Mouse (Mus musculus) olfactory bulb, adult 2 months (tissue): Measurements from ENCODE around the gene Msh5. TPM values are rescaled to one million over a fixed set of nuclear protein-coding genes. Genes with fewer than 3 reads are reported as not detected.
"Not testable (repeated sequence)": the region's sequence is repeated elsewhere in the genome, so short reads cannot be mapped to it uniquely, and the experiment has no call there.

Experiments used
- H3K27ac ChIP-seq: fragments of 200-500 bp; 2 replicates; pipeline ENCODE4 v1.5.1; 2012; ENCODE audit warnings: low read depth, low read length; ENCODE audit not compliant: insufficient read depth
- H3K4me1 ChIP-seq: fragments of 200-500 bp; 2 replicates; pipeline ENCODE4 v1.6.1; 2012; ENCODE audit warnings: low read length; ENCODE audit not compliant: control insufficient read depth, insufficient read depth
- H3K4me3 ChIP-seq: fragments of 200-500 bp; 2 replicates; pipeline ENCODE4 v1.5.1; 2012; ENCODE audit warnings: mild to moderate bottlenecking, low read depth, low read length, moderate library complexity; ENCODE audit not compliant: insufficient read depth
- CTCF ChIP-seq: fragments of 200-500 bp; IDR thresholded peaks from 2 replicates; pipeline ENCODE4 v1.5.1; 2012; ENCODE audit warnings: low read depth, mild to moderate bottlenecking, low read length, moderate library complexity; ENCODE audit not compliant: insufficient read depth
- POLR2A ChIP-seq: fragments of 200-500 bp; IDR thresholded peaks from 2 replicates; pipeline ENCODE4 v1.6.1; 2012; ENCODE audit warnings: mild to moderate bottlenecking, low read depth, low read length, moderate library complexity; ENCODE audit not compliant: insufficient read depth
- WGBS: fragments of 180-500 bp; shearing (Covaris S2); methylation state at CpG from one replicate; pipeline ENCODE4 v1.1.7; 2018; 5-methylcytosine and 5-hydroxymethylcytosine counted together
- polyA plus RNA-seq: library from polyadenylated mRNA; stranded (reverse); fragments of >200 nt; gene quantifications from 2 replicates; pipeline ENCODE4 v1.2.4, GENCODE M21; 2012; ENCODE audit warnings: low replicate concordance; ENCODE audit not compliant: missing spikeins, insufficient read depth, insufficient read length

The Msh5 gene
- polyA plus RNA-seq, 1 experiment = not detected

- TF ChIP-seq POLR2A (no peak), CTCF (no peak)
- Histone ChIP-seq H3K4me3 (no peak overlapping the region), H3K4me1 (peaks cover 17% of the 10 kb centered on the region), H3K27ac (no peak overlapping the region)
- 89% methylated on average over 7 of the region's 7 CpGs for WGBS
Measured at GRCm38 (mm10) chr17:35044904-35045806, 1.4 kb downstream of the Msh5 start.

- Histone ChIP-seq H3K4me3 (no peak overlapping the region), H3K4me1 (peaks cover 10% of the 10 kb centered on the region), H3K27ac (no peak overlapping the region)
- TF ChIP-seq CTCF (no peak), POLR2A (no peak)
- 84% methylated on average over 4 of the region's 4 CpGs for WGBS
Measured at GRCm38 (mm10) chr17:35043794-35044193, 2.8 kb downstream of the Msh5 start.

- WGBS = 78% methylated on average over 11 of the region's 11 CpGs
- H3K27ac ChIP-seq = no peak overlapping the region
- H3K4me1 ChIP-seq = no peaks in the 10 kb centered on the region
- H3K4me3 ChIP-seq = no peak overlapping the region
- TF ChIP-seq POLR2A (no peak), CTCF (no peak)
Measured at GRCm38 (mm10) chr17:35039121-35039873, 7.2 kb downstream of the Msh5 start.

GRCm38 (mm10) chr17:35034896-35035295, 11.6 kb downstream of the Msh5 start:
- WGBS = 58% methylated on average over 6 of the region's 6 CpGs
- TF ChIP-seq CTCF = no peak
- H3K4me3 ChIP-seq = no peak overlapping the region
- H3K4me1 ChIP-seq = peaks cover 5% of the 10 kb centered on the region
- H3K27ac ChIP-seq = no peak overlapping the region

- not testable (repeated sequence) for H3K4me3 ChIP-seq, H3K27ac ChIP-seq, H3K4me1 ChIP-seq
- 75% methylated on average over 1 of the region's 1 CpGs for WGBS
Measured at GRCm38 (mm10) chr17:35033703-35034102, 12.8 kb downstream of the Msh5 start.

- no peak overlapping the region for H3K27ac ChIP-seq
- WGBS = 84% methylated on average over 8 of the region's 8 CpGs
- peaks cover 10% of the 10 kb centered on the region for H3K4me1 ChIP-seq
- no peak overlapping the region for H3K4me3 ChIP-seq
- TF ChIP-seq POLR2A (no peak), CTCF (no peak)
Measured at GRCm38 (mm10) chr17:35032323-35032870, 14.1 kb downstream of the Msh5 start.

- Histone ChIP-seq H3K27ac (no peak overlapping the region), H3K4me1 (peaks cover 10% of the 10 kb centered on the region), H3K4me3 (no peak overlapping the region)
- TF ChIP-seq POLR2A (no peak), CTCF (no peak)
- WGBS = 87% methylated on average over 7 of the region's 7 CpGs
Measured at GRCm38 (mm10) chr17:35031880-35032279, 14.7 kb downstream of the Msh5 start.

- WGBS = 87% methylated on average over 11 of the region's 11 CpGs
- Histone ChIP-seq H3K27ac (no peak overlapping the region), H3K4me3 (no peak overlapping the region), H3K4me1 (peaks cover 10% of the 10 kb centered on the region)
- TF ChIP-seq POLR2A (no peak), CTCF (no peak)
Measured at GRCm38 (mm10) chr17:35031272-35031671, 15.3 kb downstream of the Msh5 start.
